Mouse (Mus musculus) adrenal gland, postnatal 36 days (tissue): Measurements from ENCODE around the gene Zbtb26. TPM values are rescaled to one million over a fixed set of nuclear protein-coding genes. Genes with fewer than 3 reads are reported as not detected.

Experiments used
- total RNA-seq, 2 experiments: library from RNA; stranded (reverse); gene quantifications; 2 replicates each; pipeline ENCODE4 v1.2.3; 2021

The Zbtb26 gene
- total RNA-seq, 2 experiments from 2014 or later, result 8.4 to 8.7 TPM

Other genes starting within 250 kb of the Zbtb26 start
- gene Olfr366, start 231.6 kb downstream of the Zbtb26 start, total RNA-seq, result not detected
- not detected for gene Olfr368, start 116.6 kb downstream of the Zbtb26 start, total RNA-seq
- gene Pdcl, start 83.8 kb downstream of the Zbtb26 start, total RNA-seq, result 10 to 100 TPM; 36.9 to 51.0 TPM
- gene Rc3h2, start 20.2 kb downstream of the Zbtb26 start, total RNA-seq, result 10 to 100 TPM; 43.6 to 45.8 TPM
- 10 to 100 TPM; 14.0 to 14.1 TPM for gene Zbtb6, start within 50 bp of the Zbtb26 start, total RNA-seq
- 10 to 100 TPM; 52.9 to 67.4 TPM for gene Rabgap1, start 144 bp upstream of the Zbtb26 start, total RNA-seq
- 1 to 10 TPM in 1 of 2 experiments, under 1 TPM in 1; 0.95 to 2.7 TPM for gene Gpr21, start 73.2 kb upstream of the Zbtb26 start, total RNA-seq